Mouse (Mus musculus) stomach, embryonic 15.5 days (tissue): ENCODE measurements around the gene Mrpl19. TPM values are rescaled to one million over a fixed set of nuclear protein-coding genes. Genes with fewer than 3 reads are reported as not detected.

Experiments
- ATAC-seq: fragments of 200-750 bp; cut with Nextera tagmentation; 2 replicates; pipeline ENCODE4 v1.8.0; 2017; ENCODE audit warnings: low read depth, moderate number of reproducible peaks, moderate TSS enrichment; ENCODE audit not compliant: insufficient read depth, low FRiP score
- H3K27ac ChIP-seq: fragments of 300-500 bp; sonication (generic); 2 replicates; pipeline ENCODE4 v1.5.1; 2015; ENCODE audit warnings: mild to moderate bottlenecking, inconsistent platforms
- H3K27me3 ChIP-seq: fragments of 300-500 bp; sonication (generic); replicated peaks from 2 replicates; pipeline ENCODE4 v1.6.1; 2015; ENCODE audit warnings: inconsistent platforms
- H3K36me3 ChIP-seq: fragments of 300-500 bp; sonication (generic); 2 replicates; pipeline ENCODE4 v1.6.1; 2015; ENCODE audit warnings: inconsistent platforms
- H3K4me1 ChIP-seq: fragments of 300-500 bp; sonication (generic); 2 replicates; pipeline ENCODE4 v1.6.1; 2015; ENCODE audit warnings: inconsistent platforms
- H3K4me2 ChIP-seq: fragments of 300-500 bp; sonication (generic); 2 replicates; pipeline ENCODE4 v1.6.1; 2015; ENCODE audit warnings: mild to moderate bottlenecking, inconsistent platforms
- H3K4me3 ChIP-seq: fragments of 300-500 bp; sonication (generic); replicated peaks from 2 replicates; pipeline ENCODE4 v1.5.1; 2015; ENCODE audit warnings: inconsistent platforms
- H3K9ac ChIP-seq: fragments of 300-500 bp; sonication (generic); 2 replicates; pipeline ENCODE4 v1.6.1; 2015; ENCODE audit warnings: inconsistent platforms
- H3K9me3 ChIP-seq: fragments of 300-500 bp; sonication (generic); 2 replicates; pipeline ENCODE4 v1.6.1; 2016; ENCODE audit warnings: inconsistent platforms
- WGBS: fragments of 180-500 bp; shearing (Covaris S2); methylation state at CpG from one replicate; pipeline ENCODE4 v1.1.7; 2015; 5-methylcytosine and 5-hydroxymethylcytosine counted together
- polyA plus RNA-seq: library from polyadenylated mRNA; unstranded; fragments of >200 nt; fragmentation: Nextera tagmentation; extraction: Ambion mirVana; gene quantifications from 2 replicates; pipeline ENCODE4 v1.2.1, GENCODE M21; 2015

The Mrpl19 gene
- polyA plus RNA-seq, 1 experiment from 2014 or later = 32.2 TPM

GRCm38 (mm10) chr6:81971196-81971595, 5.4 kb upstream of the Mrpl19 start:
- Histone ChIP-seq H3K4me1 (no peaks in the 10 kb centered on the region), H3K4me2 (no peak overlapping the region), H3K4me3 (no peak overlapping the region), H3K36me3 (no peaks in the 10 kb centered on the region), H3K9me3 (no peaks in the 10 kb centered on the region), H3K27me3 (no peaks in the 10 kb centered on the region), H3K27ac (no peak overlapping the region), H3K9ac (no peak overlapping the region)
- WGBS = 85% methylated on average over 7 of the region's 7 CpGs
- no peak for ATAC-seq

- no peaks in the 10 kb centered on the region for H3K27me3 ChIP-seq
- peaks cover 6% of the 10 kb centered on the region; the same call in 1 of the 2 replicates for H3K4me1 ChIP-seq
- WGBS = 52% methylated on average over 2 of the region's 2 CpGs
- no peak overlapping the region for H3K27ac ChIP-seq
- H3K4me2 ChIP-seq = peak overlapping the region; percentile 63
- H3K4me3 ChIP-seq = peak overlapping the region; percentile 92
- H3K9me3 ChIP-seq = no peaks in the 10 kb centered on the region
- peak; percentile 56 for ATAC-seq
- H3K9ac ChIP-seq = no peak overlapping the region
- H3K36me3 ChIP-seq = peaks cover 17% of the 10 kb centered on the region
These were observed 348 bp upstream of the Mrpl19 start for GRCm38 (mm10) chr6:81966068-81966544.

- Histone ChIP-seq H3K27me3 (no peaks in the 10 kb centered on the region), H3K4me2 (no peak overlapping the region), H3K27ac (no peak overlapping the region), H3K4me3 (no peak overlapping the region), H3K4me1 (peaks cover 6% of the 10 kb centered on the region; the same call in 1 of the 2 replicates), H3K9me3 (no peaks in the 10 kb centered on the region), H3K36me3 (peaks cover 55% of the 10 kb centered on the region), H3K9ac (no peak overlapping the region)
- WGBS = 89% methylated on average over 1 of the region's 1 CpGs
- no peak for ATAC-seq
These were observed 5.5 kb downstream of the Mrpl19 start for GRCm38 (mm10) chr6:81960284-81960683.

GRCm38 (mm10) chr6:81959866-81960265, 5.9 kb downstream of the Mrpl19 start:
- H3K9ac ChIP-seq = no peak overlapping the region
- WGBS = 87% methylated on average over 8 of the region's 8 CpGs
- no peak overlapping the region for H3K4me3 ChIP-seq
- ATAC-seq = no peak
- H3K27me3 ChIP-seq = no peaks in the 10 kb centered on the region
- H3K4me1 ChIP-seq = peaks cover 6% of the 10 kb centered on the region; the same call in 1 of the 2 replicates
- peaks cover 58% of the 10 kb centered on the region for H3K36me3 ChIP-seq
- no peaks in the 10 kb centered on the region for H3K9me3 ChIP-seq
- no peak overlapping the region for H3K4me2 ChIP-seq
- no peak overlapping the region for H3K27ac ChIP-seq

GRCm38 (mm10) chr6:81957992-81958391, 7.8 kb downstream of the Mrpl19 start:
- Histone ChIP-seq H3K9ac (no peak overlapping the region), H3K27me3 (no peaks in the 10 kb centered on the region), H3K4me1 (no peaks in the 10 kb centered on the region), H3K4me3 (no peak overlapping the region), H3K27ac (no peak overlapping the region), H3K4me2 (no peak overlapping the region), H3K36me3 (peaks cover 55% of the 10 kb centered on the region), H3K9me3 (no peaks in the 10 kb centered on the region)
- WGBS = 85% methylated on average over 11 of the region's 11 CpGs
- no peak for ATAC-seq

- Histone ChIP-seq H3K9me3 (no peaks in the 10 kb centered on the region), H3K4me1 (no peaks in the 10 kb centered on the region), H3K27ac (no peak overlapping the region), H3K27me3 (no peaks in the 10 kb centered on the region), H3K9ac (no peak overlapping the region), H3K4me2 (no peak overlapping the region), H3K36me3 (peaks cover 46% of the 10 kb centered on the region), H3K4me3 (no peak overlapping the region)
- 91% methylated on average over 4 of the region's 4 CpGs for WGBS
- ATAC-seq = no peak
These were observed 9.4 kb downstream of the Mrpl19 start for GRCm38 (mm10) chr6:81956399-81956798.

GRCm38 (mm10) chr6:81955133-81955532, 10.6 kb downstream of the Mrpl19 start:
- no peaks in the 10 kb centered on the region for H3K9me3 ChIP-seq
- no peak overlapping the region for H3K4me3 ChIP-seq
- H3K27ac ChIP-seq = no peak overlapping the region
- H3K9ac ChIP-seq = no peak overlapping the region
- H3K4me1 ChIP-seq = no peaks in the 10 kb centered on the region
- H3K4me2 ChIP-seq = no peak overlapping the region
- 87% methylated on average over 5 of the region's 5 CpGs for WGBS
- H3K27me3 ChIP-seq = no peaks in the 10 kb centered on the region
- ATAC-seq = no peak
- H3K36me3 ChIP-seq = peaks cover 47% of the 10 kb centered on the region

- no peak overlapping the region for H3K4me2 ChIP-seq
- no peak overlapping the region for H3K4me3 ChIP-seq
- 94% methylated on average over 6 of the region's 6 CpGs for WGBS
- no peak overlapping the region for H3K9ac ChIP-seq
- no peak overlapping the region for H3K27ac ChIP-seq
- no peaks in the 10 kb centered on the region for H3K4me1 ChIP-seq
- H3K36me3 ChIP-seq = peaks cover 30% of the 10 kb centered on the region
- no peaks in the 10 kb centered on the region for H3K9me3 ChIP-seq
- ATAC-seq = no peak
- no peaks in the 10 kb centered on the region for H3K27me3 ChIP-seq
These were observed 18.9 kb downstream of the Mrpl19 start for GRCm38 (mm10) chr6:81946906-81947305.

- no peak for ATAC-seq
- no peak overlapping the region for H3K4me2 ChIP-seq
- H3K27ac ChIP-seq = no peak overlapping the region
- H3K9me3 ChIP-seq = no peaks in the 10 kb centered on the region
- WGBS = 87% methylated on average over 3 of the region's 3 CpGs
- peaks cover 34% of the 10 kb centered on the region for H3K36me3 ChIP-seq
- H3K4me3 ChIP-seq = no peak overlapping the region
- H3K4me1 ChIP-seq = no peaks in the 10 kb centered on the region
- no peaks in the 10 kb centered on the region for H3K27me3 ChIP-seq
- no peak overlapping the region for H3K9ac ChIP-seq
These were observed 21.3 kb downstream of the Mrpl19 start for GRCm38 (mm10) chr6:81944432-81944831.

GRCm38 (mm10) chr6:81943281-81943680, 22.5 kb downstream of the Mrpl19 start:
- Histone ChIP-seq H3K9me3 (no peaks in the 10 kb centered on the region), H3K4me1 (no peaks in the 10 kb centered on the region), H3K27ac (no peak overlapping the region), H3K9ac (no peak overlapping the region), H3K4me2 (no peak overlapping the region), H3K27me3 (no peaks in the 10 kb centered on the region), H3K4me3 (no peak overlapping the region), H3K36me3 (peaks cover 27% of the 10 kb centered on the region)
- ATAC-seq = no peak
- WGBS = 83% methylated on average over 2 of the region's 2 CpGs

GRCm38 (mm10) chr6:81941718-81942117, 24.0 kb downstream of the Mrpl19 start:
- Histone ChIP-seq H3K9me3 (no peaks in the 10 kb centered on the region), H3K27me3 (no peaks in the 10 kb centered on the region), H3K27ac (no peak overlapping the region), H3K9ac (no peak overlapping the region), H3K36me3 (peaks cover 27% of the 10 kb centered on the region), H3K4me2 (no peak overlapping the region), H3K4me1 (no peaks in the 10 kb centered on the region), H3K4me3 (no peak overlapping the region)
- no peak for ATAC-seq
- 90% methylated on average over 5 of the region's 5 CpGs for WGBS

- 93% methylated on average over 3 of the region's 3 CpGs for WGBS
- no peak overlapping the region for H3K4me2 ChIP-seq
- H3K4me3 ChIP-seq = no peak overlapping the region
- H3K9me3 ChIP-seq = no peaks in the 10 kb centered on the region
- ATAC-seq = no peak
- no peaks in the 10 kb centered on the region for H3K27me3 ChIP-seq
- no peaks in the 10 kb centered on the region for H3K4me1 ChIP-seq
- H3K27ac ChIP-seq = no peak overlapping the region
- no peak overlapping the region for H3K9ac ChIP-seq
- H3K36me3 ChIP-seq = peaks cover 53% of the 10 kb centered on the region
These were observed 32.5 kb downstream of the Mrpl19 start for GRCm38 (mm10) chr6:81933281-81933680.

GRCm38 (mm10) chr6:81929402-81929801, 36.4 kb downstream of the Mrpl19 start:
- WGBS = 90% methylated on average over 4 of the region's 4 CpGs
- no peak overlapping the region for H3K9ac ChIP-seq
- no peak overlapping the region for H3K4me2 ChIP-seq
- H3K4me3 ChIP-seq = no peak overlapping the region
- ATAC-seq = no peak
- H3K27ac ChIP-seq = no peak overlapping the region
- no peaks in the 10 kb centered on the region for H3K9me3 ChIP-seq
- no peaks in the 10 kb centered on the region for H3K27me3 ChIP-seq
- H3K4me1 ChIP-seq = no peaks in the 10 kb centered on the region
- H3K36me3 ChIP-seq = peaks cover 50% of the 10 kb centered on the region
